Mouse (Mus musculus): ENCODE measurements at regions not wholly inside any gene's neighbourhood (a gene's known extent, or its start where the extent isn't known, plus 50 kb on each side); places are given as distances from the start of the nearest gene placed in this dataset.

GRCm38 (mm10) chr10:28010756-28011155 lies 63.9 kb upstream of the Ptprk start:
- Histone ChIP-seq H3K79me2 (replicated peaks; ENCODE audit: control insufficient read depth, insufficient read depth, low read length) (no peaks in the 10 kb centered on the region), H3K36me3 (ENCODE audit: control insufficient read depth, insufficient read depth, low read length) (no peaks in the 10 kb centered on the region), H3K27ac (no peak overlapping the region), H3K4me1 (ENCODE audit: control insufficient read depth, insufficient read depth, low read length) (peaks cover 1% of the 10 kb centered on the region; the same call in 1 of the 2 replicates), H3K9ac (ENCODE audit: low read depth, low read length) (no peak overlapping the region), H3K27me3 (ENCODE audit: control insufficient read depth, insufficient read depth, low read length) (no peaks in the 10 kb centered on the region), H3K4me3 (no peak overlapping the region)
- DNase-seq = no peak
- 54% methylated on average over 2 of the region's 2 CpGs for WGBS
- TF ChIP-seq POLR2A (IDR thresholded peaks at IDR 0.05; ENCODE audit: insufficient read depth, low read depth, low read length) (no peak), EP300 (IDR thresholded peaks at IDR 0.05; ENCODE audit: insufficient read depth, low read depth, low read length) (no peak)
- intact Hi-C loops (cut with DNase I) = no loop called here

GRCm38 (mm10) chr10:28012135-28012534 lies 62.5 kb upstream of the Ptprk start:
- intact Hi-C loops (cut with DNase I) = no loop called here
- DNase-seq = no peak
- Histone ChIP-seq H3K79me2 (replicated peaks; ENCODE audit: control insufficient read depth, insufficient read depth, low read length) (no peaks in the 10 kb centered on the region), H3K4me1 (ENCODE audit: control insufficient read depth, insufficient read depth, low read length) (peaks cover 1% of the 10 kb centered on the region; the same call in 1 of the 2 replicates), H3K27ac (no peak overlapping the region), H3K36me3 (ENCODE audit: control insufficient read depth, insufficient read depth, low read length) (no peaks in the 10 kb centered on the region), H3K9ac (ENCODE audit: low read depth, low read length) (no peak overlapping the region), H3K4me3 (no peak overlapping the region), H3K27me3 (ENCODE audit: control insufficient read depth, insufficient read depth, low read length) (no peaks in the 10 kb centered on the region)
- 82% methylated on average over 1 of the region's 1 CpGs for WGBS
- no peak for TF ChIP-seq CTCF (IDR thresholded peaks at IDR 0.05)
- TF ChIP-seq EP300 (IDR thresholded peaks at IDR 0.05; ENCODE audit: insufficient read depth, low read depth, low read length) = no peak
- TF ChIP-seq POLR2A (IDR thresholded peaks at IDR 0.05; ENCODE audit: insufficient read depth, low read depth, low read length) = no peak

- intact Hi-C loops (cut with DNase I) = no loop called here
- no peaks in the 10 kb centered on the region for H3K36me3 ChIP-seq (ENCODE audit: control insufficient read depth, insufficient read depth, low read length)
- WGBS = 66% methylated on average over 2 of the region's 2 CpGs
- TF ChIP-seq CTCF (IDR thresholded peaks at IDR 0.05) (no peak), POLR2A (IDR thresholded peaks at IDR 0.05; ENCODE audit: insufficient read depth, low read depth, low read length) (no peak), EP300 (IDR thresholded peaks at IDR 0.05; ENCODE audit: insufficient read depth, low read depth, low read length) (no peak)
- no peaks in the 10 kb centered on the region for H3K27me3 ChIP-seq (ENCODE audit: control insufficient read depth, insufficient read depth, low read length)
- no peak overlapping the region for H3K27ac ChIP-seq
- H3K4me1 ChIP-seq (ENCODE audit: control insufficient read depth, insufficient read depth, low read length) = peaks cover 1% of the 10 kb centered on the region; the same call in 1 of the 2 replicates
- H3K79me2 ChIP-seq (replicated peaks; ENCODE audit: control insufficient read depth, insufficient read depth, low read length) = no peaks in the 10 kb centered on the region
- no peak overlapping the region for H3K4me3 ChIP-seq
- DNase-seq = no peak
- H3K9ac ChIP-seq (ENCODE audit: low read depth, low read length) = no peak overlapping the region
Observed at GRCm38 (mm10) chr10:28013401-28013800, 61.2 kb upstream of the Ptprk start.

GRCm38 (mm10) chr10:28014306-28014825 lies 60.3 kb upstream of the Ptprk start:
- TF ChIP-seq POLR2A (IDR thresholded peaks at IDR 0.05; ENCODE audit: insufficient read depth, low read depth, low read length) = no peak
- TF ChIP-seq CTCF (IDR thresholded peaks at IDR 0.05) = no peak
- TF ChIP-seq EP300 (IDR thresholded peaks at IDR 0.05; ENCODE audit: insufficient read depth, low read depth, low read length) = no peak
- no peaks in the 10 kb centered on the region for H3K27me3 ChIP-seq (ENCODE audit: control insufficient read depth, insufficient read depth, low read length)
- 75% methylated on average over 2 of the region's 2 CpGs for WGBS
- DNase-seq = no peak
- no peak overlapping the region for H3K27ac ChIP-seq
- H3K4me3 ChIP-seq = no peak overlapping the region
- no peaks in the 10 kb centered on the region for H3K79me2 ChIP-seq (replicated peaks; ENCODE audit: control insufficient read depth, insufficient read depth, low read length)
- peaks cover 1% of the 10 kb centered on the region; the same call in 1 of the 2 replicates for H3K4me1 ChIP-seq (ENCODE audit: control insufficient read depth, insufficient read depth, low read length)
- intact Hi-C loops (cut with DNase I) = no loop called here
- no peaks in the 10 kb centered on the region for H3K36me3 ChIP-seq (ENCODE audit: control insufficient read depth, insufficient read depth, low read length)
- H3K9ac ChIP-seq (ENCODE audit: low read depth, low read length) = no peak overlapping the region
